Mouse (Mus musculus): Measurements from ENCODE around the gene Krtap19-2. TPM values are rescaled to one million over a fixed set of nuclear protein-coding genes. Genes with fewer than 3 reads are reported as not detected.

Krtap19-2 gene
- polyA plus RNA-seq, 1 experiment from 2014 or later, result not detected

Other genes with a start within 250 kb of the Krtap19-2 start
- not detected in 2 replicates for gene 2310079G19Rik, start 246.6 kb downstream of the Krtap19-2 start, polyA plus RNA-seq (2016; fragmentation: Nextera tagmentation; extraction: Ambion mirVana)
- not detected in 2 replicates for gene Krtap26-1, start 226.5 kb downstream of the Krtap19-2 start, polyA plus RNA-seq (2016; fragmentation: Nextera tagmentation; extraction: Ambion mirVana)
- gene Krtap27-1, start 202.6 kb downstream of the Krtap19-2 start, polyA plus RNA-seq (2016; fragmentation: Nextera tagmentation; extraction: Ambion mirVana), result not detected in 2 replicates
- not detected in 2 replicates for gene 2310061N02Rik, start 166.3 kb downstream of the Krtap19-2 start, polyA plus RNA-seq (2016; fragmentation: Nextera tagmentation; extraction: Ambion mirVana)
- gene Krtap13-1, start 145.4 kb downstream of the Krtap19-2 start, polyA plus RNA-seq (2016; fragmentation: Nextera tagmentation; extraction: Ambion mirVana), result not detected in 2 replicates
- not detected in 2 replicates for gene Krtap13, start 122.6 kb downstream of the Krtap19-2 start, polyA plus RNA-seq (2016; fragmentation: Nextera tagmentation; extraction: Ambion mirVana)
- gene 2310034C09Rik, start 115.4 kb downstream of the Krtap19-2 start, polyA plus RNA-seq (2016; fragmentation: Nextera tagmentation; extraction: Ambion mirVana), result not detected in 2 replicates
- gene 2310057N15Rik, start 100.1 kb downstream of the Krtap19-2 start, polyA plus RNA-seq (2016; fragmentation: Nextera tagmentation; extraction: Ambion mirVana), result not detected in 2 replicates
- not detected in 2 replicates for gene Gm5965, start 96.4 kb downstream of the Krtap19-2 start, polyA plus RNA-seq (2016; fragmentation: Nextera tagmentation; extraction: Ambion mirVana)
- gene Gm20741, start 62.0 kb downstream of the Krtap19-2 start, polyA plus RNA-seq (2016; fragmentation: Nextera tagmentation; extraction: Ambion mirVana), result not detected in 2 replicates
- gene Krtap15, start 54.1 kb downstream of the Krtap19-2 start, polyA plus RNA-seq (2016; fragmentation: Nextera tagmentation; extraction: Ambion mirVana), result not detected in 2 replicates
- not detected in 2 replicates for gene Krtap14, start 48.1 kb downstream of the Krtap19-2 start, polyA plus RNA-seq (2016; fragmentation: Nextera tagmentation; extraction: Ambion mirVana)
- gene Krtap19-1, start 4.9 kb downstream of the Krtap19-2 start, polyA plus RNA-seq (2016; fragmentation: Nextera tagmentation; extraction: Ambion mirVana), result not detected in 2 replicates
- not detected in 2 replicates for gene Krtap19-3, start 3.8 kb upstream of the Krtap19-2 start, polyA plus RNA-seq (2016; fragmentation: Nextera tagmentation; extraction: Ambion mirVana)
- not detected in 2 replicates for gene Krtap19-4, start 10.8 kb upstream of the Krtap19-2 start, polyA plus RNA-seq (2016; fragmentation: Nextera tagmentation; extraction: Ambion mirVana)
- gene Krtap19-5, start 22.2 kb upstream of the Krtap19-2 start, polyA plus RNA-seq (2016; fragmentation: Nextera tagmentation; extraction: Ambion mirVana), result not detected in 2 replicates
- not detected in 2 replicates for gene Krtap19-9b, start 58.0 kb upstream of the Krtap19-2 start, polyA plus RNA-seq (2016; fragmentation: Nextera tagmentation; extraction: Ambion mirVana)
- not detected in 2 replicates for gene Krtap16-3, start 88.6 kb upstream of the Krtap19-2 start, polyA plus RNA-seq (2016; fragmentation: Nextera tagmentation; extraction: Ambion mirVana)
- not detected in 2 replicates for gene Krtap22-2, start 136.5 kb upstream of the Krtap19-2 start, polyA plus RNA-seq (2016; fragmentation: Nextera tagmentation; extraction: Ambion mirVana)
- gene Gm10229, start 141.0 kb upstream of the Krtap19-2 start, polyA plus RNA-seq (2016; fragmentation: Nextera tagmentation; extraction: Ambion mirVana), result not detected in 2 replicates
- not detected in 2 replicates for gene Krtap6-1, start 157.4 kb upstream of the Krtap19-2 start, polyA plus RNA-seq (2016; fragmentation: Nextera tagmentation; extraction: Ambion mirVana)
- not detected in 2 replicates for gene Gm10228, start 167.2 kb upstream of the Krtap19-2 start, polyA plus RNA-seq (2016; fragmentation: Nextera tagmentation; extraction: Ambion mirVana)
- gene Krtap6-5, start 173.6 kb upstream of the Krtap19-2 start, polyA plus RNA-seq (2016; fragmentation: Nextera tagmentation; extraction: Ambion mirVana), result not detected in 2 replicates
- not detected in 2 replicates for gene 1110025L11Rik, start 189.7 kb upstream of the Krtap19-2 start, polyA plus RNA-seq (2016; fragmentation: Nextera tagmentation; extraction: Ambion mirVana)
- not detected in 2 replicates for gene Krtap6-3, start 209.7 kb upstream of the Krtap19-2 start, polyA plus RNA-seq (2016; fragmentation: Nextera tagmentation; extraction: Ambion mirVana)

Measured in heart, embryonic 10.5 days (tissue).